ENCODE assay signal across 26 mouse cellular contexts in the genomic region with DNA sequence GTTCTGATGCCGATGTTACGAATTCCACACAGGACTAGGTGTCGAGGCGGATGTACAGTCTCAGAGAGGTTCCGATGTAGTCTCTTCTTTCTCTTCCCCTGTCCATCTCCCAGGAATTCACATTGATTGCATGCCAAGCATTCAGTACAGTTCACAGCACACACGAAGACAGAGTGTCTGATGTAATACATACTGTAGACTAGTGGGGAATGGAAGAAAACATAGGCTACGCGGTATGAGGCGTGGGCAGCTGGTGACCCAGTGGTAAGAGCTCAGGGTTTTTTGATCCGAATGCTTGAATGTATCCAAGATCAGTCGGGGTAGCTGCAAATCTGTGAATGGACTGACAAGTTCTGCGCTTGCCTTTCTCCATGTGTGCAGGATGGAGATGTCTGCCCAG. TPM values are rescaled to one million over a fixed set of nuclear protein-coding genes. Genes with fewer than 3 reads are reported as not detected.
A peak's percentile ranks its signal among the peaks of the same experiment; 100 is the strongest.
DNase-seq lines count a peak whose midpoint lies in the region; ATAC-seq and TF ChIP-seq lines count a peak whose summit lies in the region.
"Had no signal": no experiment of that assay in that cellular context is flagged by ENCODE, and none has a peak within 500 bp of the region (broad histone marks: within the 10 kb centered on the region; RNA-seq: fewer than 3 reads in every experiment).

No protein-coding gene starts in this region.

- TF ChIP-seq CTCF in hindbrain, postnatal 0 days (IDR thresholded peaks at IDR 0.05; ENCODE audit: low read depth) = no peak

- no peaks in the 10 kb centered on the region for H3K9me3 ChIP-seq in forebrain, embryonic 13.5 days (replicated peaks)
- no peaks in the 10 kb centered on the region for H3K9me3 ChIP-seq in forebrain, embryonic 14.5 days (replicated peaks; ENCODE audit: control insufficient read depth, low read length)
- no peaks in the 10 kb centered on the region for H3K9me3 ChIP-seq in hindbrain, postnatal 0 days (ENCODE audit: low read length)
- no peaks in the 10 kb centered on the region for H3K9me3 ChIP-seq in hindbrain, embryonic 13.5 days
- H3K9me3 ChIP-seq in neural tube, embryonic 15.5 days (replicated peaks) = no peaks in the 10 kb centered on the region
- H3K9me3 ChIP-seq: embryonic facial prominence, embryonic 12.5 days; embryonic facial prominence, embryonic 15.5 days; heart, embryonic 10.5 days; heart, embryonic 13.5 days had no signal

- WGBS in forebrain, embryonic 13.5 days = 90% methylated on average over 12 of the region's 12 CpGs
- 90% methylated on average over 12 of the region's 12 CpGs for WGBS in forebrain, embryonic 14.5 days
- 79% methylated on average over 12 of the region's 12 CpGs for WGBS in hindbrain, postnatal 0 days
- 88% methylated on average over 12 of the region's 12 CpGs for WGBS in hindbrain, embryonic 13.5 days
- 90% methylated on average over 12 of the region's 12 CpGs for WGBS in neural tube, embryonic 15.5 days

- ATAC-seq in forebrain, embryonic 13.5 days = 0 out of 2 replicates have a peak, but pooled peaks have one; percentile 58
- no peak for ATAC-seq in forebrain, embryonic 14.5 days
- ATAC-seq in hindbrain, postnatal 0 days = peak; percentile 58
- no peak for ATAC-seq in hindbrain, embryonic 13.5 days (ENCODE audit: low FRiP score)
- ATAC-seq in neural tube, embryonic 15.5 days (ENCODE audit: low FRiP score) = peak; percentile 33; the same call in 1 of the 2 replicates
- ATAC-seq: intestine, postnatal 0 days; Patski had no signal

- no peak overlapping the region for H3K4me2 ChIP-seq in forebrain, embryonic 13.5 days
- no peak overlapping the region for H3K4me2 ChIP-seq in forebrain, embryonic 14.5 days (ENCODE audit: low read length)
- H3K4me2 ChIP-seq in hindbrain, postnatal 0 days (ENCODE audit: low read depth, low read length) = no peak overlapping the region
- no peak overlapping the region for H3K4me2 ChIP-seq in hindbrain, embryonic 13.5 days
- no peak overlapping the region for H3K4me2 ChIP-seq in neural tube, embryonic 15.5 days
- H3K4me2 ChIP-seq: embryonic facial prominence, embryonic 12.5 days; embryonic facial prominence, embryonic 15.5 days; heart, embryonic 13.5 days had no signal

- H3K27ac ChIP-seq in forebrain, embryonic 13.5 days = no peak overlapping the region
- H3K27ac ChIP-seq in forebrain, embryonic 14.5 days (ENCODE audit: low read depth, low read length) = no peak overlapping the region
- H3K27ac ChIP-seq in hindbrain, postnatal 0 days = no peak overlapping the region
- H3K27ac ChIP-seq in hindbrain, embryonic 13.5 days = no peak overlapping the region
- H3K27ac ChIP-seq in neural tube, embryonic 15.5 days (replicated peaks) = no peak overlapping the region
- H3K27ac ChIP-seq: embryonic facial prominence, embryonic 12.5 days; embryonic facial prominence, embryonic 15.5 days; heart, adult 2 months; heart, embryonic 10.5 days; heart, embryonic 13.5 days had no signal

- H3K36me3 ChIP-seq in forebrain, embryonic 13.5 days (ENCODE audit: poor library complexity, severe bottlenecking) = no peaks in the 10 kb centered on the region
- no peaks in the 10 kb centered on the region for H3K36me3 ChIP-seq in forebrain, embryonic 14.5 days (ENCODE audit: control insufficient read depth, insufficient read depth, low read length)
- no peaks in the 10 kb centered on the region for H3K36me3 ChIP-seq in hindbrain, postnatal 0 days (ENCODE audit: insufficient read depth, low read length)
- no peaks in the 10 kb centered on the region for H3K36me3 ChIP-seq in hindbrain, embryonic 13.5 days
- no peaks in the 10 kb centered on the region for H3K36me3 ChIP-seq in neural tube, embryonic 15.5 days
- H3K36me3 ChIP-seq: embryonic facial prominence, embryonic 12.5 days; embryonic facial prominence, embryonic 15.5 days; heart, embryonic 10.5 days; heart, embryonic 13.5 days had no signal

- H3K4me1 ChIP-seq in forebrain, embryonic 13.5 days = no peaks in the 10 kb centered on the region
- no peaks in the 10 kb centered on the region for H3K4me1 ChIP-seq in forebrain, embryonic 14.5 days (ENCODE audit: control insufficient read depth, insufficient read depth, low read length)
- H3K4me1 ChIP-seq in hindbrain, postnatal 0 days (ENCODE audit: insufficient read depth, low read length) = no peaks in the 10 kb centered on the region
- H3K4me1 ChIP-seq in hindbrain, embryonic 13.5 days (replicated peaks) = no peaks in the 10 kb centered on the region
- H3K4me1 ChIP-seq in neural tube, embryonic 15.5 days = 0 out of 2 replicates have a peak, but pooled peaks cover 4% of the 10 kb centered on the region
- H3K4me1 ChIP-seq: embryonic facial prominence, embryonic 15.5 days; heart, embryonic 10.5 days; heart, embryonic 13.5 days had no signal

- H3K4me3 ChIP-seq in forebrain, embryonic 13.5 days = no peak overlapping the region
- H3K4me3 ChIP-seq in forebrain, embryonic 14.5 days (ENCODE audit: low read depth, low read length) = no peak overlapping the region
- no peak overlapping the region for H3K4me3 ChIP-seq in hindbrain, postnatal 0 days (ENCODE audit: low read length)
- H3K4me3 ChIP-seq in hindbrain, embryonic 13.5 days = no peak overlapping the region
- no peak overlapping the region for H3K4me3 ChIP-seq in neural tube, embryonic 15.5 days (replicated peaks)
- H3K4me3 ChIP-seq: embryonic facial prominence, embryonic 12.5 days; embryonic facial prominence, embryonic 15.5 days; heart, adult 2 months; heart, embryonic 10.5 days; heart, embryonic 13.5 days had no signal

- H3K9ac ChIP-seq in forebrain, embryonic 13.5 days = no peak overlapping the region
- H3K9ac ChIP-seq in forebrain, embryonic 14.5 days (ENCODE audit: low read length) = no peak overlapping the region
- no peak overlapping the region for H3K9ac ChIP-seq in hindbrain, postnatal 0 days (replicated peaks; ENCODE audit: low read length)
- no peak overlapping the region for H3K9ac ChIP-seq in hindbrain, embryonic 13.5 days
- no peak overlapping the region for H3K9ac ChIP-seq in neural tube, embryonic 15.5 days (replicated peaks)
- H3K9ac ChIP-seq: embryonic facial prominence, embryonic 12.5 days; embryonic facial prominence, embryonic 15.5 days; heart, embryonic 13.5 days had no signal

- no peak for DNase-seq in forebrain, embryonic 14.5 days (ENCODE audit: low spot score)
- DNase-seq in hindbrain, postnatal 0 days (ENCODE audit: low spot score) = no peak
- DNase-seq in neural tube, embryonic 10.5 days (ENCODE audit: extremely low spot score, low spot score) = no peak
- DNase-seq: adrenal gland, postnatal 10 days; cerebellum, adult 11 months; cerebellum, adult 2 months; cerebellum, adult 9-11 months; cerebellum, postnatal 25 days; gastrocnemius, postnatal 10 days; gastrocnemius, postnatal 36 days; heart, adult 2 months; heart, postnatal 14 days; heart, postnatal 4 days had no signal

- H3K27me3 ChIP-seq in forebrain, embryonic 13.5 days = no peaks in the 10 kb centered on the region
- no peaks in the 10 kb centered on the region for H3K27me3 ChIP-seq in forebrain, embryonic 14.5 days (replicated peaks; ENCODE audit: control insufficient read depth, insufficient read depth, low read length)
- no peaks in the 10 kb centered on the region for H3K27me3 ChIP-seq in hindbrain, postnatal 0 days (ENCODE audit: insufficient read depth, low read length)
- H3K27me3 ChIP-seq in hindbrain, embryonic 13.5 days = no peaks in the 10 kb centered on the region
- no peaks in the 10 kb centered on the region for H3K27me3 ChIP-seq in neural tube, embryonic 15.5 days (replicated peaks)
- H3K27me3 ChIP-seq: embryonic facial prominence, embryonic 12.5 days; embryonic facial prominence, embryonic 15.5 days; heart, embryonic 13.5 days; Patski had no signal

RNA-seq across cellular contexts. Expression of a gene that starts 25.0 kb away (rescaled TPM):
- polyA plus RNA-seq in forebrain, embryonic 13.5 days (2015; fragmentation: Nextera tagmentation; extraction: Ambion mirVana) = 0.35 and 0.41 TPM in 2 replicates
- polyA plus RNA-seq in forebrain, embryonic 14.5 days (2014; fragmentation: Nextera tagmentation; extraction: Ambion mirVana) = 0.41 and 0.54 TPM in 2 replicates
- 4.5 and 5.3 TPM in 2 replicates for total RNA-seq in hindbrain, postnatal 0 days (2014; rRNA removed)
- 5.3 and 5.6 TPM in 2 replicates for polyA plus RNA-seq in hindbrain, postnatal 0 days (2015; fragmentation: Nextera tagmentation; extraction: Ambion mirVana)
- 1.1 and 1.3 TPM in 2 replicates for polyA plus RNA-seq in hindbrain, embryonic 13.5 days (2015; fragmentation: Nextera tagmentation; extraction: Ambion mirVana)
- polyA plus RNA-seq in neural tube, embryonic 15.5 days (2015; fragmentation: Nextera tagmentation; extraction: Ambion mirVana) = 3.2 and 3.8 TPM in 2 replicates
- total RNA-seq: common myeloid progenitor, adult 5-6 weeks; ES-E14; granulocyte monocyte progenitor cell, adult 5-6 weeks had no signal
- polyA plus RNA-seq: forebrain, embryonic 11.5 days; heart, embryonic 10.5 days; heart, embryonic 13.5 days; Patski had no signal

Comparison
In these comparisons a context has a peak if more than half of its experiments do, and no peak if none do; other contexts are left out.
1. ATAC-seq: peak in forebrain, embryonic 13.5 days (single experiment), hindbrain, postnatal 0 days (single experiment) and neural tube, embryonic 15.5 days (single experiment); none in forebrain, embryonic 14.5 days (single experiment) and hindbrain, embryonic 13.5 days (single experiment).